Mouse (Mus musculus): ENCODE results near the gene Ly6g6d.

Ly6g6d gene

DNA sequence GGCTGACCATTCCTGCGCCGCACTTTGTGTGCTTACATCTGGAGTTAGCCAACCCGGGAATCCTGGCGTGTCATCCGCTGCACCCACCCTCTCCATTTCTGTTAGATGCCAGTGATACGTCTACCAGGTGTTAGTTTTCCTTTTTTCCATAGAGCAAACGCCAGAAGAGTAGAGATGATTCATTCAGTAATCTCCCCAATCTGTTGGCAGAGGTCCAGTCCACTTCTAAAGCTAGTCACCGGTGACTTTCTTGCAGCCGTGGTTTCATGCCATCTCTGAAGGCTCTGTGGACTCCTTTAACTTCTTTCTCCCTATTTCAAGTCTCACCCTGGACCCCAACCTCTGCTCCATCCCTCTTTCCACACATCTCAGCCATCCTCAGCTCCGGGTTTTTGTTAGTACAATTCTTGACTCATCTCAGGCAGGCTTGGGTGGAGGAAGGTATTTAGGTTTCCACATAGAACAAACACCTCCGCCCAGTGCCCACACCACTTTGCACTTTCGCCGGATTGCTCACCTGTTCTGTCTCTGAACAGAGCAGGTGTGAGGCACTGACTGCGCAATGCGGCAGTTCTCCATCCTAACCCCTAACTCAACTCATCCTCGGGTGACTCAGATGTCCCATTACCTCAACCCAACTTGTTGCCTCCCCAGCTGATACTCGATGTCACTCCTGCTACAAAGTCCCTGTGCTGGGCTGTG, 9.5 kb downstream of the Ly6g6d start:
- DNase-seq = no peak

DNA sequence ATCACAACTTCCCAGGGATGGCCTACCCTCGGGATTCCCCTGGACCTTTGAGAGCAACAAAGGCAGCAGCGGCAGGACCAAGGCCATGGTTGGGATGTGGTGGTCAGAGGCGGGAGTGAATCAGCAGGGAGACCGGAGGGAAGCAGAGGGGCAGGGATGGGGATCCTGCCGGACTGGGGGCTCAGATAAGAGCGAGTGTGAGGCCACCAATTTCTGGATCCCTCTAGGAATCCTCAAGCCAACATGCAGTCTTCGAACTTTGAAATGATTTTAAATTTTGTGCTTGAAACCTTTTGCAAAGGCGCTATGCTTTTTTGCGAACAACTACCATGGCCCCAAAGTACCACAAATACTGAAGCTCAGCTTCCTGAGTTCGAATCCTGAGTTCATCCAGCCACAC, 11.8 kb downstream of the Ly6g6d start, which contains the start of gene Mpig6b:
Gene Mpig6b (minus strand): TSS at position 101 of the 400 bp plus-strand sequence.
- no peak for DNase-seq

DNA sequence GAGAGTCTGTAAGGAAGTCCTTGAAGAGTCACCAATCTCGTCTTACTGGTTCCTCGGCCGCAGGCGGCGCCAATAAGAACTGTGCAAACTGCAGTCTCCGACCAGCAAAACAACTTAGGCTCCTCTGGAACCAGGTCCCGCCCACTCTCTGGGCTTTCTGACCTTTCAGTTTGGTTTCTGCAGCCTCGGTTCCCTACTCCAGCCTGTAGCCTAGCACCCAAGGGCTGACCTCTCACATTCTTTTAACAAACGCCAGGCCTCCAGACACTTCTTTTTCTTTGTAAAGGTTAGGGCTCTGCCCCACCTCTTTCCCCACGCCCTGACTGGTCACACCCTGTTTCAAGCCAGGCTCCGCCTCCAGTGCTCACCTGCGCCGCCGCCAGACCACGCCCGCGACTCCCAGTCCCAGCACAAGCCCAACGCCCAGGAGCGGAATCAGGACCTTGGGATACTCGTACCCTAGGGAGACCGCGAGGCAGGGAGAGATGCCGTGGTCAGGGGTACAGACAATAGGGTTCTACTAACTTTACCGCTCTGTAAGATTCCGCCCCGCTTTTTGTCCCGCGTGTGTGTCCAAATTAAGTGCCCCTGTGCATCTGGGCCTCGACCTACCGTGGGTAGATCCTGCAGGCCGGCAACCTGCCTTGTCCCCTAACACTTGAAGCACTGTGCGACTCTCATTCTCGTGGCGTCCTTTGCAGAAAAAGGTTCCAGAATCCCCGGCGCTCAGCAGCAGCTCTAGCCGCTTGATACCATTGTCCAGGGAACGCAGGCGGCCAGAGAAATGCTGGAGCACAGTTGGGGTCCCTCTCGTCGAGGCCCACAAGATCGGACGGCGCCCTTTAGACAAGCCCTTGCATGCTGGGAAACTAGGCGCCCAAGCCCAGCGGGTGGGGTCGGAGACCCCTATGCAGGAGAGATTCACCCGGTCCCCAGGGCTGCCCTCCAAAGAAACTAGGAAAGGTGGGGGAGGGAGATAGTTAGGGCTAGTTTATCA, 12.6 kb downstream of the Ly6g6d start, which contains the start of gene Ly6g6c:
Gene Ly6g6c (plus strand): TSS at position 438 of the 997 bp plus-strand sequence.
- peak; percentile 35 to 38 for DNase-seq

DNA sequence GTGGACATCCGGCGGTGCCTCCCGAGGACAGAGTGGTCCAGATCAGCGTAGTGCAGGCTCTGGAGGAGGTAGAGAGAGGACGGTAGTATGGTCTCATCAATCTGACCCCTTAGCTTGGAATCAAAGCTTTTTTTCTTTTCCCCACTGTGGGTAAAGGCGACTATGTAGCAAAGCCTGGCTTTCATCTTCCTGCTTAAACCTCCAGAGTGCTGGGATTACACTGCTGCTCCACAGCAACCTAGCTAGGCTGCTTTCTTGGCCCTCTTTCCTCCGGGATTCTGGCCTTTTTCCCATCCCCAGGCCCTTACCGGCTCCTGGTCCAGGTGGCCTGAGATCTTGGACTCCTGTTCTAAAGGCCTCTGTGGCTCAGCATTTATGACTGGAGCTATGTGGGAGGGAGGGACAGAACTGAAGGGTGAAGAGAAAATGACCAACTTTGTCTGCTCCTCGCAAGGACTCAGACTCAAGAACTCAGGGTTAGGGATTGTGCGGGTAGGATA, 13.4 kb downstream of the Ly6g6d start:
- no peak for DNase-seq

DNA sequence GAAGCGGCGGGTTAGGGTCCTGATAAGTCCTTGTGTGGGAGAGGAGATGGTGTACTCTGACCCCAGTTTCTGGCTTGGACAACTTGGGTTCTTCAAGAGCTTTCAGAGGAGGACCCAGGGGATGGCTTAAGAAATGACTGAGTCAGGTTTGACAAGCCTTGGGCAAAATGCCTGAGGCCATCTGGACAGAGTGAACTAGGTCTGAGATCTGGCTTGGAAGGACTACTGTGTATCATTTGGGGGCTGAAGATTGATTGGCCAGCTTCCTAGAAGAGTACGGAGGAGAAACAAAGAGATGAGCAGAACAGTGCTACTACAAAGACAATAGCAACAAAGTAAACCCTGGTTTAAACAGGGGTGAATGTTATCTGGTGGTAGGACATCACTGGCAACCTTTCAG, 14.4 kb downstream of the Ly6g6d start:
- DNase-seq = no peak

DNA sequence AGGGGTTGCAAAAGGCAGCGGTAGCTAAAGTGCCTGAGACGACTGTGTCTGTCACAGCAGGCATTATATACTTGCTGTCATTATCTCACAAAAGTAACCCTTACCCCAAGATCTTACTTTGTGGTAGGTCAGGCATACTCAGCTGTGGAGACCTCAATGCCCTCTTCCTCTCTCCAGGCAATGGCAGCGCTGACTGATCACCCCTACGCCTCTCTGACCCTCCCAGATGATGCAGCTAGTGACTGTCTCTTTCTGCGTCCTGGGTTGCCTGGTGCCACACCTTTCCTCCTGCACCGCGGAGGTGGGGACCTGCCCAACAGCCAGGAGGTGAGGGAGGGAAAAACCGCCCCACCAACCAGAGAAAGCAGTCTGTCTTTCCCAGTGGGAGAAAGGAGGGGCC, 16.6 kb downstream of the Ly6g6d start:
- no peak for DNase-seq

DNA sequence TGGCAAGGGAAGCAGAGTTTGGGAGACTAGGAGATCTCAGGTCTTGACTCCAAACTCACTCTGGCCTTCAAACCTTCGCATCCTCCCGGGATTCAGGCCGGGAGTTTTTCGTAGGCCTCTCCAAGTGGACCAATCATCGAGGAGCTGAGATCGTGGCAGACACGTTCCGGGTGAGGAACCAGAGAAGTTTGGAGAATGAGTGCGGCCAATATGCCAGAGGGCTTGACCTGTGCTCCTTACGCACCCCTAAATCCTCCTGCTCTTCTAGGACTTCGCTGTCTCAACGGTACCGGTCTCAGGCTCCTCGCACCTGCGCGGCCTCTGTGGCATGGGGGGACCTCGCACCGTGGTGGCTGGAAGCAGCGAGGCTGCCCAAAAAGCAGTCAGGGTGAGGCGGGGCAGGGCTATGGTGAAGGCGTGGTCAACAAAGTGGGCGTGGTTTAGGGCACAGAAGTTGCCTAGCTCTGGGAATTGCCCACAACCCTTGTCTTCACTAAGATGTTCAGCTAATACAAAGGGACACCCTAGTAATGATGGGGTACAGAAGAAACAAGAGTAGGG, 17.0 kb downstream of the Ly6g6d start:
- no peak for DNase-seq

DNA sequence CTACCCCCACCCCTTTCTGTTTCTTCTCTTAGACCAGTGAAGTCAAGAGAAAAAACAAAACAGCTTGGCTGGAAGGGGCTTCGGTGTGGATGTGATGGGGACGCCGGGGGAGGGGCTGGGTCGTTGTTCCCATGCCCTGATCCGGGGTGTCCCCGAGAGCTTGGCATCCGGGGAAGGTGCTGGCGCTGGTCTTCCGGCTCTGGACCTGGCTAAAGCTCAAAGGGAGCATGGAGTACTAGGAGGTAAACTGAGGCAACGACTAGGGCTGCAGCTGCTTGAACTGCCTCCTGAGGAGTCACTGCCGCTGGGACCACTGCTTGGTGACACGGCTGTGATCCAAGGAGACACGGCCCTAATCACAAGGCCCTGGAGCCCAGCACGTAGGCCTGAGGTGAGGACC, 17.8 kb downstream of the Ly6g6d start:
- DNase-seq = no peak

DNA sequence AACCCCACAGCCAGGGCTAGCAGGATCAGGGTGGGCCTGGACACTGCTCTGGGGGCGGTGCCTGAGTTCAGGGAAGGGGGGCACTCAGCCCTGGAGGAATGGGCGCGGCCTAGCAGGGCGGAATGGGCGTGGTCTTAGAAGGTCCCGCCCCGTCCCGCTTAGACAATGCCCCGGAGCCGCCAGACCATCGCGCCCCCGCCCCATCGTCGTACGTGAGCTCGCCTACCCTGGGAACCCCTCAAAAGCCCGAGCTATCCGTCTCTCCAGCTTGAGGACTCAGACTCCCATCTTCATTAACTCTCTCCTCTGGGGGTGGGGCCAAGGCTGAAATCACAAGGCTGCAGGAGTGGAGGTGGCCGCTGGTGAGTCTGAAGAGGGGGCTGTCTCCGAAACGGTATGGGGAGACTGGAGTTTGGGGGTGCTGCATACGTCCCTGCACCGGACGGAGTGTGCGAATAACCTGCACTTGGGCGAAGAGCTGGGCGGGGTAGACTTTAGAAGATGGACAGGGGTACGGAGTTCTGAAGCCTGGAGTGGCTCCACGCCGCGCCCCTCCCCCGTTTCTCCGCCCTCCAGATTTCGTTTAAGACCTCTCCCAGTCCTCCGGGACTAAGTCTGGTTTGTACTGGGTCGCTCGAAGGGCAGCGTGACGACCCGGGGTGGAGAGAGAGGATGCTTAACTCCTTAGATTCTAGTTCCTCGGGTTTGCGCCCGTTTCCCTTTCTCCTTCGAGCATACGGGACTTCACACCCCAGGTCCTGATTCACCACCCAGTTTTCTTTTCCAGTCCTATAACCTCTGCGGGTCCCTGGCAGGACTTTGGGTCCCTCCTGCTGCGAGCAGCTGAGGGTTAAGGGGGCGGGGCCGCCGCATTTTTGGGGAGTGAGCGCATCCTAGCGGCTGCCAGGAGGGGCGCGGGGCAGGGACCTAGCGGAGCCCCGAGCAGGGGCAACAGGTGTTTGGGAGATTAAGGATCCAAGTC, 18.7 kb downstream of the Ly6g6d start, which contains the start of gene Ddah2:
Gene Ddah2 (plus strand): TSS at position 125 of the 982 bp plus-strand sequence.
- DNase-seq = peak; percentile 94

DNA sequence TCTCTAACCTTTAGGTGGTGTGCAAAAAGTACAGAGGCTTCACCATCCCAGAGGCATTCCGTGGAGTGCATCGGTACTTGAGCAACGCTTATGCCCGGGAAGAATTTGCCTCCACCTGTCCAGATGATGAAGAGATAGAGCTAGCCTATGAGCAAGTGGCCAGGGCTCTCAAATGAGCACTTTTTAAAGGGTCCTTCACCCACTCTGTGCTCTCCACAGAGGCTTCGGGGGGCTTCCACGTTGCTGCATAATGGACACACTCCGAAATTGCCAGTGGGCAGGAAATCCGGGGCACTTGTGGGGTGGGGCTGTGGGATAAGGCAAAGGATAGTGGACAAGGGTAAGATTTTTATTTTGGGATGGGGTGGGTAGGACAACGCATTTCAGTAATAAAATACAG, 19.5 kb downstream of the Ly6g6d start:
- DNase-seq = no peak

DNA sequence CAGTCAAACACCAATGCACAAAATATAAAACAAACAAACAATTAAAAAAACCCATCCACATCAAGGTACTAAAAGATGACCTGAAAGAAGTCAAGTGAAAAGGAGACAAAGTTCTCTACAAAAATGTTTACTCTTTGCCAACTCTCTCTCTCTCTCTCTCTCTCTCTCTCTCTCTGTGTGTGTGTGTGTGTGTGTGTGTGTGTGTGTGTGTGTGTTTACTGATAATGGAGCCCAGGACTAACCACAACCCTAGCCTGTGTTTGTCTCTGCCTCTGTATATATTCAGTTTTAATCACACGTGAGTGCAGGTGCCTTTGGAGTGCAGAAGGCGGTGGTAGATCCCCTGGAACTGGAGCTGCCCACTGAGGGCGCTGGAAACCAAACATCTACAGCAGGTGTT, 20.8 kb downstream of the Ly6g6d start:
- no peak for DNase-seq

DNA sequence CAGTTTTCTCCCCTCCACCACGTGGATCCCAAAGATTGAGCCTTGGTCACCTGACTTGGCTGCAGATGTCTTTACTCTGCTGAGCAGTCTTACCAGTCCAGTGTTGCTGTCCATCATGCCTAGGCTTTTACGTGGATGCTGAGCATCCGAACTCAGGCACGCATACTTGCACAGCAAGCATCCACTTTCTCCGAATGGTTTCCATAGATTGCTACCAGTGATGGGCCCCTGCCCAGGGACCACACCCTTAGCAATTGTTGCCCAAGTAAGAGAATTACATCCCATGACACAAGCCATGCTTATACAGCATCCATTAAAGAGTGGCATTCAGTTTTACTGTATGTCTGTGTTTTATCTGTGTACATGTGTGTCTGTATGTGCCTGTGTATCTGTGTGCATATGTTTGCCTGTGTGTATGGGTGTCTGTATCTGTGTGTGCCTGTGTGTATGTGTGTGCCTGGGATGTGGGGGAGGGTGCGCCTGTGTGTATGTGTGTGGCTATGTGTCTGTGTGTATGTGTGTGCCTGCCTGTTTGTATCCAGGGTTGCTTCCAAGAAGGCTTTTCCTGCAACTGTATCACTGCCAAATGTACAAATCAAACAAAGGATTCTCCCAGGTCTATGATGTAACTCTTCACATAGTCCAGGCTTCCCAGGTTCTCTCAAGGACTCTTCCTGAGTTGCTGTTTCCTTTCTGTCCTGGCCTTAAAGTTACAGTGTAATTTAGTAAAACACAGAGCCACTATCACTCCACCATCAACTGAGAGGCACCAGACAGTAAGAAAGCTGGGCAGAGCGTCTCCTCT, 22.0 kb downstream of the Ly6g6d start:
- DNase-seq = no peak

DNA sequence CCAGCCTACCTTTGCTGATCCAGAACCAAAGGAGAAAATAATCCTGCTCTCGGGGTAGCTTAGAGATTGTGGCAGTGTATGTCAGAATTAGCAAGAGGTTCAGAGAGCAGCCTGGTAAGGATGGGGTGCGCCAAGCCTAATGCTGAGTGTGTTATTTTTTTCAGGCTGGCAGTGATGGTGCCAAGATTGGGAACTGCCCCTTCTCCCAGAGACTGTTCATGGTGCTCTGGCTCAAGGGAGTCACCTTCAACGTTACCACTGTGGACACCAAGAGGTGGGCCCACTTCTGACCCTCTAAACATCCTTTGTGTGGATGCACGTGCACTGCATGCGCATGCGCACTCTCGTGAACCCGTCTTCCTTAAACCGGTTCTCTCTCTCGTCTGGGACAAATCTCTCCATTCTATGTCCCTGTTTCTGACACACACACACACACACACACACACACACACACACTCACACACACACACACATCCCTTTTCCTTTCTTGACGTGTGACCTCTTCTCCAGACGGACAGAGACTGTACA, 25.5 kb downstream of the Ly6g6d start:
- DNase-seq = no peak

DNA sequence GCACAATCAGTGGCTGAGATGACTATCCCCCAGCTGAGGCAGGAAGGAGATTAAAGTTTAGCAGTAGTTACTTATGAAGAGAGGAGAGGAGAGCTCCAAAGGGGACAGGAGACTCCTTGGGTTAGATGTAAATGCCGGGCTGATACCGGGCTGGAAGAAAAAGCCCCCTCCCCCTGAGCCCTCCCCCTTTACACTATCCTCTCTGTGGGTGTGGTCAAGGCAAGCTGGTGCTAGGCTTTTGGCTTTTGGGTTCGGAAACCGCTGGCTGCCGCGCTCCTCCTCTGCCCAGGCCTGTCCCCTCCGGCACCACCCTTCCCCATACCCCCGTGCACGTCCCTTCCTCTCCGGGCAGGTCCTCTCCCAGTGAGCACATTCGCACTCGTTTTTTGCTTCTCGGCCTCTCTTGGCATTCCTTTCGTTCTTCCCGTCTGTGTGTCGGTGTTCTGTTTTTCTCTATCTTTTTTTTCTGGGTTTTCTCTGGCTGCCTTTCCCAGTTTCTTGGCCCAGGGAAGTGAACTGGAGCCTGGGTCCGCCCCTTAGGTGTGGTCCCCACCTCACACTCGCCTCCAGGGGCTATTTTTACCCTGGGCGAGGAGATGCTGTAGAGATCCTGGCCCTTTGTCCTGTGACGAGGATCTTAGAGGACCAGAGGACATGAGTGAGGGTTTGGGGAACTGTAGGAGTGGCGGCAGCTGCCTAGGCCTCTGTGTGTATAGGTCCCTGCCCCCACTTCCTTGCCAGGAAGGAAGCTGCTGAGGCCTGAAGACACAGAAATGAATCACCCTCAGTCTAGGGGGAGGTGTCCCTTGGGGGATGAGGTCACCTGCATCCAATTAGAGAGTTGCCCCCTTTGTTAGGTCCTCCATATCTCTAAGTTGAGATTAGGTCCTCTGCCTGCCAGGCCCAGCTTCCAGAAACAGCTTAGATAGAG, 26.4 kb downstream of the Ly6g6d start:
- peak; percentile 85 to 92 for DNase-seq

DNA sequence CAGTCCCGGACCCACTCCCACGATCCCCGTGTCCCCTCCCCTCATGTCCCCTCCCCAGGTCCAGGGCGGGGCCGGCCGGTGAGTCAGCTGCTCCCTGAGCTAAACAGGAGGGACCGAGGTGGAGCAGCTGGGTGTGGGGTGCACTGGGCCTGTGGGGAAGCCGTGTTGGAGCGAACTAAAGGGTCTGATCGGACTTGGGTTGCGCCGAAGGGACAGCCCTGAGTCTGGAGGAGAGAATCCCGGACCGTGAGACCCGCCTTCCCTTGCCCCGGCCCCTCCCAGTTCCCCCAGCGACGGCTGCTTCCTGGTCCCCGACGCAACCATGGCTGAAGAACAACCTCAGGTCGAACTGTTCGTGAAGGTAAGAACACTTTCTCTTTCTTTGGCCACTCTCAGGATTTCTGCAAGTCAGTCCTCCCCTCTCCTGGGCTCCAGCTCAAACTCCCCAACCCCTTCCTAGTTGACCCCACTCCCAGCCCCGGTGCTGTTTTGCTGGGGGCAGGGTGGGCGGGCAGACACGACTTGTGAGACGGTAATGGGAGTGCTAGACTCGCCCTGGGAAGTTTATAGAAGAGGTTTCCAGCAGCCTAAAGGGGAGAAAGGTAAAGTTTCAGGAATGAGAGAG, 27.6 kb downstream of the Ly6g6d start:
- DNase-seq = peak; percentile 65 to 69

DNA sequence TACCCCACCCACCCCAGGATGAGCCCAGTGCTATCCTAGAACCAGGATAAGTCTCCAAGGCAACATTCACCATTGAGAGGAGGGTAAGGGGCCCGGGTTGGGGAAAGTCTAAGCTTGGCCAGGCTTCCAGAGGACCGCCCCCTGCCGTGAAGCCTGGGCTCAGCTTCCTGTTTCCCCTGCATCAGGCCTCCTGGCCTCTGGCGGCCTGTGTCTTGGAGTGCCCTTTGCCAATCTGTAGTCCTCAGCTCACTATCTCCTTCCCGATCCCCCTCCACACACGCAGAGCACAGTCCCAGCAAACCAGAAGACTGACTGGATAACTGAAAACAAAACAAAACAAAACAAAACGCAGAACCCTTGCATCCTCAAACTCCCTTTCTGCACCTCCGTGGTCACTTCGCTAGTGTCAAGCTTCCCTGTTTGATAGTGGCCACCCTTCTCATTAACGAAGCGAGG, 28.3 kb downstream of the Ly6g6d start, which contains the start of gene Clic1:
Gene Clic1 (plus strand): TSS at position 406 of the 456 bp plus-strand sequence.
- DNase-seq = peak; percentile 49 to 53

DNA sequence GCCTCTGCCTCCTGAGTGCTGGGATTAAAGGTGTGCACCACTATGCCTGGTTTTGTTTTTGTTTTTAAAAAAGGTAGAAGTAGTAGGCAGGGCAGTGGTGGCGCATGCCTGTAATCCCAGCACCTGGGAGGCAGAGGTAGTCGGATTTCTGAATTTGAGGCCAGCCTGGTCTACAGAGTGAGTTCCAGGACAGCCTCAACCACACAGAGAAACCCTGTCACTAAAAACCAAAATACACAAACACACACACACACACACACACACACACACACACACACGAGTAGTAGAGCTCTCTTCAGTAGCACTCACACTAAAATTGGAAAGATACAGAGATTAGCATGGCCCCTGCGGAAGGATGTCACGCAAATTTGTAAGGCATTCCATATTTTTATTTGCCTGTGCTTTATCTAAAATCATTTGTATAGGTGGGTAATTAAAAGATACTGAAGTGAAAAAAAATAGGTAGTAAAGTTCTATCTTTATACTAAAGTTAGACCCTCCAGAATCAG, 28.9 kb downstream of the Ly6g6d start:
- no peak for DNase-seq

DNA sequence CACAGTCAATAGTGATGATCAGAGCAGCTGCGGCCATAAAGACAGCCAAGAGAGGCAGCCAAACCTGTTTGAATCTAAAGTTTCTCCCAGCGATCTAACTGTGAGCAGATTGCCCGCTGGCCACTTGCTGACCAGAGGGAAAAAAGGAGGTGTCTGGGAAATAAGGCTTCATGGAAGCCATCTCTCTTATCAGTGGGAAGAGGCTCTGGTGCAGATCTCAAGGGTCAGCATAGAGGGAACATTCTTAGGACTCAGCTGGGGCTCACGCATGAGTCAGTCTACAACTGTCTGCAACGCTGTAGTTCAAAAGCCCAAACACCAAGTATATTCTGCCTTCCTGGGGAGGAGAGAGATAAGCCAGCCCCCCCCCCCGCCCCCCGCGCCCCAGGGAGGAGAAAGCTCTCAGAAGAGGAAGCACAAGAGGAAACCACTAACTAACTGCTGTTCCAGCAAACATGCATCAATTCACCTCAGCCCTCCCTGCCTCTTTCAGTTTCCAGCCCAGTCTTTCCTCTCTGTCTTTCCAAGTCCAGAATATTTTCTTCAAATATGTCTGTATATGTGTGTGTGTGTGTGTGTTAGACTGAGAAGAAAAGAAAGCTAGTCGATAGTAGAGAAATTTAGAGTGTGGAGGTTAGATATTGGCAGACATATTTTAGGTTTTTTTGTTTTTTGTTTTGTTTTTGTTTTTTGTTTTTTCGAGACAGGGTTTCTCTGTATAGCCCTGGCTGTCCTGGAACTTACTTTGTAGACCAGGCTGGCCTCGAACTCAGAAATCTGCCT, 29.5 kb downstream of the Ly6g6d start:
- peak; percentile 51 to 54 for DNase-seq

Measured in B cell, adult 2 months (primary cell).